Comparison of ENCODE assay signal across 8 mouse cellular contexts in the genomic region with DNA sequence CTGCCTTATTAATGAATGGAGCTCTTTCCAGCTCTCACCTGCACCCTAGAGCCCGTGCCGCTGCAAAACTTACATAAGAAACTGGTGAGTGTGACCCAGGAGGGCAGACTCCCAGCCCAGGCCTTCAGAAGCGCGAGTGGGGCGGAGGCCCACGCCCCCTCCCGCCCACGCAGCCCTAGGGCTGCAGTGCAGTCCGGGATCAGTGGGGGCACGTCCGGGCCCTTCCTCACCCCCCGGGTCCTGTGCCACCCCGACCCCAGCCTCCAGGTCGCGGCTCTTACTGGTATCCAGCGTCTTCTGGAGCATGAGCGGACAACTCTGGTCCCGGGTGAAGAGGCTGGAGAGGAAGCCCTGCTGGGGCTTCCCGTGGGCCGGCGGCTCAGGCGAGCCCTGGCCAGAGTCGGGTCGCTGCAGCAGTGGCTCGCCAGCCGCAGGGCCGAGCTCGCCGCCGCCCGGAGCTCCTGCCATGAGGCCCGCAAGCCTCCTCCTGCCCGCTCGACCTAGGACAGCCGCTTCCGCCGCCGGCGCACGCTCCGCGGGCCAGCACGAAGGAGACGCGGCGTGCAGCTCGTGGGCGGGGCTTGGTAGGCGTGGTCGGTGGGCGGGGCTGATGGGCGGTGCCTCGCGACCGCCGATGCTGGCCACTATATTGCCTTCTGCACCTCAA. TPM values are rescaled to one million over a fixed set of nuclear protein-coding genes. Genes with fewer than 3 reads are reported as not detected.
DNase-seq lines count a peak whose midpoint lies in the region; ATAC-seq lines count a peak whose summit lies in the region.

Atp23 (minus strand) TSS at position 535 of the 667 bp plus-strand sequence.

- DNase-seq in T-cell, adult 2 months (ENCODE audit: low spot score) = peak; percentile 88
- DNase-seq in cerebellum, postnatal 36 days = peak; percentile 91 to 93
- peak; percentile 89 to 90 for DNase-seq in frontal cortex, postnatal 36 days (ENCODE audit: low spot score in 2 of 2)
- DNase-seq in layer of hippocampus, postnatal 36 days = peak; percentile 88 to 90
- peak; percentile 92 for DNase-seq in lung, postnatal 25 days (ENCODE audit: low spot score)
- peak; percentile 61 for DNase-seq in retina, adult 2 months (ENCODE audit: low read depth, low spot score)
- peak; percentile 94 for DNase-seq in thymus, postnatal 25 days

- peaks cover under 1% of the 10 kb centered on the region; the same call in 1 of the 2 replicates for H3K36me3 ChIP-seq in hindbrain, embryonic 15.5 days

- peak; percentile 74 for ATAC-seq in hindbrain, embryonic 15.5 days (ENCODE audit: low FRiP score, low read depth)

- peak within 1 kb of the TSS; percentile 54 for H3K27ac ChIP-seq in hindbrain, embryonic 15.5 days (replicated peaks)

- no peaks in the 10 kb centered on the region for H3K27me3 ChIP-seq in hindbrain, embryonic 15.5 days

- WGBS in hindbrain, embryonic 15.5 days = 0% methylated on average over 48 of the region's 56 CpGs

- peaks cover 17% of the 10 kb centered on the region for H3K4me1 ChIP-seq in hindbrain, embryonic 15.5 days (replicated peaks)

- H3K4me3 ChIP-seq in hindbrain, embryonic 15.5 days = peak within 1 kb of the TSS; percentile 84

- peak within 1 kb of the TSS; percentile 99 for H3K4me2 ChIP-seq in hindbrain, embryonic 15.5 days

- peak within 1 kb of the TSS; percentile 69 for H3K9ac ChIP-seq in hindbrain, embryonic 15.5 days

- no peaks in the 10 kb centered on the region for H3K9me3 ChIP-seq in hindbrain, embryonic 15.5 days

RNA-seq across cellular contexts. Expression of gene Atp23, which starts in this region (rescaled TPM):
- 14.0 and 15.4 TPM in 2 replicates for polyA plus RNA-seq in hindbrain, embryonic 15.5 days (2015; fragmentation: Nextera tagmentation; extraction: Ambion mirVana)
- total RNA-seq in layer of hippocampus, postnatal 36 days (2021) = 1 to 10 TPM; 9.2 to 9.5 TPM

Comparison
In these comparisons a context has a peak if more than half of its experiments do, and no peak if none do; other contexts are left out.
1. Peak in every context shown above with its lines: DNase-seq, ATAC-seq, H3K4me3 ChIP-seq and H3K27ac ChIP-seq.